Mouse (Mus musculus) cerebellum, postnatal 36 days (tissue): ENCODE results near the gene 1700034J05Rik.

Experiments used
- DNase-seq, 2 experiments: peaks; one replicate each; pipeline ENCODE4 v3.0.0; 2021 to 2022; ENCODE audit warnings: mixed read lengths in 2 of 2

The 1700034J05Rik gene

DNA sequence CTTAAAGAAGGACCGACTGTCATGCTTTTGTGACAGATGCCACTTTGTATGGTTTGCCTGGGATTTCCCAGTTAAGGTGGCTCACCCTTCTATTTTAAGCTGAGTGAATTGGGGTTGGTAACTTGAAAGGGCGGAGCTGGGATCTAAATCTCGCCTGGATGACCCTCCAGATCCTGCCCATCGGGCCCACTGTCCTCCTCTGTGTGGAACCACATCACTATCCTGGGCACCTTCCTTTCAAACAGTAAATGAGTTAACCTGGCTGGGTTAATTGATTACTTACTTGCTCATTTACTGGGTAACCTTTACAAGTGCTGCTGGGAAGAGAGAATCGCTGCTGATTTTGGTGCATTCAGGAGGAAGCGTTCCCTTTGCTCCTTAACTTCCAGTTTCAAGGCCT, 35.9 kb downstream of the 1700034J05Rik start:
- no peak for DNase-seq

DNA sequence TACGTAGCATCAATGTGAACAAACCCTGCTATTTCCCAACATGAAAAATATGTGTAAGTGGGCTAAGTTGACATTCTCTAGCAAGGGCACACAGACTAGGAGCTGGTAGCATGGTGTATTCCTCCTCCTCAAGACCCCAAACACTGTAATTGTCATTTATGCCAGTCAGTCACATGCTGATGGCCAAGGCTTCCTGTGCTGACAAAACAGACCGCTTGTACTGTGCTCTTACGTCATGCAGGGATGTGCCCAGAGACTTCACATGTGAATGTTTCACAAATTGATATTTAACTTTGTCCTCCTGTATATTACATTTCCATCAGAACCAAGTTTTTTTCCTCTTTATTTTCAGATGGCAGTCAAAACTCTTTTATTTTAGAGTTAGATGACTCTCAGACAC, 36.8 kb downstream of the 1700034J05Rik start:
- DNase-seq: no peak

DNA sequence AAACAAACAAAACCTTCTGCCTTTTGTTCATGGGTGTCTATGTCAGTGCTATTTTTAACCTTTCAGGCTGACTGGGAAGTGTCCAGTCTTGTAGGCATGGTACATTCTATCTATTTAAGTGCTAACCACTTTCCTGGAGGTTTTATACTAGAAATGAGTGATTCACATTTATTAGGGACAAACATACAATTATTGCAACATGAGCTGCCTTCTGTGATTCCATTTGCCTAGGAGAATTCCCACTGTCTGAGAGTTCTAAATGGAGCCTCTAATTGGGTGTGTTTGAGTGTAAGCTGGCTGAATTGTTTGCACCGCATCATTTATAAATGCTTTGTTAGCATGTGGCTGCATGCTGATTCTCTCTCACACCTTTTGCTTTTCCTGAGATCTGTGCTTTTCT, 38.4 kb downstream of the 1700034J05Rik start:
- no peak for DNase-seq

DNA sequence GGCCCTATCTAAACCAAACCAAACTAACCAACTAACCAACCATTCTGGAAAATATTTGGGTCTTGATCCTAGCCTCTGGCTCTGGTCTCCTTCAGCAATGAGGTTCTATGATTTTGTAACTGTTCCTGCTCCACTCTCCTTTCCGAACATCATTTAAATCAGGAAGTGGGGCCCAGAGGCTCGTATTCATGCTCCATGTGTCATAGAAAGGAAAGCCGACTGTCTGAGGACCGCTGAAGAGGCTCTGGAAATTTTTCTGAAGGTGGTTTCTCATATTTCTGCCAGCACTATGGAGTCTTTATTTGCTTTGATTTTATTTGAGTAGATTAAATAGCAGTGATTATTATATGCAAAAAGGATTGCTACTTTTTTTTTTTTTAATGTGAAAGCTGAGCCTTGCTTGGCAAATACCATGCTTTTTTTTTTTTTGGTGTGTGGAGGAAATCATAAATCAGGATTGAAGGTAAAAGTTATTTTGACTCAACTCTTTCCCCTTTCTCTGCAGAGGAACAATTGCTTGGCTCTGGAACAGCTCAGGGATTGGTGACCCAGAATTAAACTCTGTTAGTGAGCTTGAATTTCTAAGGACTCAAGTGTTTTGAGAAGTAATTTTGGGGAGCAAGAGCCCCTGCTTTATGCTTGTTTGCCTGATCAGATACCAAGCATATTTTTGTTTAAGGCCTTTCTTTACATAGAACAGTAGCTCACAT, 40.6 kb downstream of the 1700034J05Rik start:
- no peak for DNase-seq

DNA sequence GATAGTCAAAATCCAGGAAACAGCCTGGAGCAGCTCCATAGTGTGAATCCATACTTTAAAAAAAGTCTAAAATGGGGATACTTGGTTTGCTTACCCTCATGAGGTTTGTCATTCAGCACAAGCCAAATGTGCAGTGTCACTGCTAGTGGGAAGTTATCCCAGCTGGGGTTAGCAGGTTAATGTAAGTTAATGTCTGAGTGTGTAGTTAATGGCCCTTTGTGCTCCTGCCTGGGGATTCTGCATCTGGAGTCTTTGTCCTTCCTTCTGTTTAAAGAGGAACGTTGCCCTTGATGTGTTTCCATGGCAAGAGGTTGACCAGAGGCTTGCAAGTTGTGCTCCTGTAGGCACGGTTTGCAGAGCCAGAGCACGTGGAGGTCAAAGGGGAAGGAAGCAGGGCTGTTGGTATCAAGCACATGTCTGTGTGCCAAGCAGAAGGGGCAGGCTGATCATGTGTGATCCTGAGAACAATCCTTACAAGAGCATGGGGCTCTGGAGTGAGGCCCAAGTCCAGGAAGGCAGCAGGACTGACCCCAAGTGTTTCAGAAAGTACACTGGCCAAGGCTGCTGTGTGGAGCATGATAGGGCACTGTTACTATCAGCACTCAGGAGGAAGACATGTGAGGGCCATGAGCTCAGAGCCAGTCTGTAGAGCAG, 41.3 kb downstream of the 1700034J05Rik start:
- DNase-seq: no peak

DNA sequence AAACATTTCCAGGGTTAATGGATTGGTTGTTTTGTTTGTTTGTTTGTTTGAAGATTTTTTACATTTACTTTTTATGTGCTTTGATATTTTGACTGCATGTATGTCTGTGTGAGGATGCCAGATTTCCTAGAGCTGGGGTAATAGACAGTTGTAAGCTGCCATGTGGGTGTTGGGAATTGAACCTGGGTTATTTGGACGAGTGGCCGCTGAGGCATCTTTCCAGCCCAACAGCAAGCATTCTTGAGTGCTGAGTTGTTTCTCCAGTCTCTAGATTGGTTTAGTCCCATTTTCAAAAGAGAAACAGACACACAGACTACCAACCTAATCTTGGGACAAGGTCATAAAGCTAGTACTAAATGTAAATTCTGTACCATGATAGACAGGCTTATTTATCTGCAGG, 43.4 kb downstream of the 1700034J05Rik start:
- DNase-seq: no peak

DNA sequence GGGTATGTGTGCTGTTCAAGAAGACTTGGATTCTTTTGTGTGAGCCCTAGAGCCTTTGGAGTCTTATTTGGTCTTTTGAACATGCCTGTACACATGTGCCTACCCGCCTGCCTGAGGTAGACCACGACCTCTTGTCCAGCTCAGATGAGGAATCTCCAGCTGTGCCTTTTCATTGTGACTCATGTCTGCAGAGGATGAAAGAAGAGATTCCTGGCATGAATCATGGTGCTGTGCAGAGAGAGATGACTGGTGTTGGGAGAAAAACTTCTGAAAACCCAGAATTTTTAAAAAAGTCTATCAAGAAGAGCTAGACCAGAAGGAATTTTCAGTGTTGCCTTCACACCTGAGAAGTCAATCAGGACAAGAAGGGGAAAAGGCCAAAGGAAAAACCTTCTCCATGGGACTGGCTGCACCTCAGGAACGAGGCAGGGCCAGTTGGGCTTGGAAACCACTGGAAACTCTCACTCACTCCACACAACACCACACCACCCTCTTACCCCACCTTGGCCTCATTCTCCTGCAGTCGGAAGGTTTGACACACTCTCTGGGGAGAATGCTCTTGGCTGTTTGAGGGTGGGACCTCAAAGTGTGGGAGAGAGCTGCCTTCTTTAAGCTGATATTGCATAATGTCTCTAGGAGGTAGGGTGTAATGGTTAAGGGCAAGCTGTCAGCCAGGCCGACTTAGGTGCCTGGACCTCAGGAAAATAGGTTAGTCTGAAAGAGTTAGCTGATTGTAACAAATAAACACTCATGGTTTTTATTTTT, 44.3 kb downstream of the 1700034J05Rik start:
- no peak for DNase-seq

DNA sequence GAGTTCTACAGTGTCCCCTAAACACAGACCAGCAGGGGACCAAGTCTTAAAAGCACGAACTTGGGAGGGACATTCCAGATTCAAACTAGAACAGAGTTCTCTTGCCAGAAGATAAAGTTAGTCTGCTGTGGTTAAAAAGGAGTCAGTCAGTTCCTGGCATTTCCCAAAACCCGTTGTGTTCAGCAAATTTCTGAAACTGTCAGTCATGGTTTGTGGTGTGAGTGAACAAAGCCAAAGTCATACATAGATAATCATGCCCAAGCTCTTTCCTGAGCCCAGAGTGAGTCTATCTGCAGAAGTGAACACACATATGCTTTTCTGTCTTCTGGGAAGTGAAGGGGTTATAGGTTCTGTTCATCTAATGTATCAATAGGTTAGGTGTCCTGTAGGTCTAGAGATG, 45.4 kb downstream of the 1700034J05Rik start:
- DNase-seq: no peak

DNA sequence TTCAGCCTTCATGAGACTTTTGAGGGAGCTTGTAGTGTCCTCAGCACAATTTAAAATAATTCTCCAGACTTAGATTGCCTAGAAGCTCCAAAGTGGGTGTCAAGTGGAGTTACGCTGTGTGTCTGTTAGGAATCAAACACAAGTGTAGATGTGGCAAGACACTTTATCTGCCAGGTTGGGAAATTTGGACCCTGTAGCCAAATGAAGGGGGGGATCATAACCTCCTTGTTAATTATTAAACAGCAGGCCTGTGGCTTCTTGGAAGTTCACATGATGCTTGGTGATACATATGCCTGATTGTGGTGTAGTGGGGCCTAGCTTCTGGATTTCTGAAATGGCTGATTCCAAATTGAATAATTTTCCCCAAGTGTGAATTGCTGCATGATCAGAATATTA, 46.4 kb downstream of the 1700034J05Rik start:
- no peak for DNase-seq

DNA sequence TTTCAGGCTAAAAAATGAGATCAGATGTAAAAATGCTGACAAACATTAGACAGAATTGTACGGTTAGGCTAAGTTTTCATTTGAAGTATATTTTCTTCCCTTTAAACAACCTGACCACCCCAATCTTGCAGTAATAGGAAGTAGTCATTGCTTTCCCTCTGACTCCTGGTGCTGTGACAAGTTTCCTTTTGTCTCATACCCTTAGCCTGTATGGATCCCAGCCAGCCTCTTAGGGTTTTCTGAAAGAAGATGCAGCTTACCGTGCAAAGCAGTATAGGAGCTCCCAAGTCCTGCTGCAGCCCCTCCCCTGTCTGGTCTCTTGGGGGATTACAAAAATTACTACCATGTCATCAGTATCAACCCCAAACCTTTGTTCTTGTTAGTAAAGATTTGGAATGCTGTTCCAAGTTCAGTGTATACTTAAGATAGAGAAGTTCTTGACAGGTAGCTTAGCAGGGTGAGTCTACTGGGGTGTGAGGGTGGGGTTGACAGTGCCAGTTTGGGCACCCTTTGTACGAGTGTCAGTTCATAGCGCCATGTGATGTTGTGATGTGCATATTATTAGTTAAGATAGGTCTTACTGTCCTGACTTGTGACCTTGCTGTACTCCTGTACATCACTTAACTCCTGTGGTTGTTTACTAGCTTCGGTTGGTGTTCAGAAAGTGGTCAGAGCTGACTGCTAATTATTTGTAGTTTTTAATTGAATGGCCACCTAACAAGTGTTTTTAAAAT, 47.0 kb downstream of the 1700034J05Rik start:
- no peak for DNase-seq

DNA sequence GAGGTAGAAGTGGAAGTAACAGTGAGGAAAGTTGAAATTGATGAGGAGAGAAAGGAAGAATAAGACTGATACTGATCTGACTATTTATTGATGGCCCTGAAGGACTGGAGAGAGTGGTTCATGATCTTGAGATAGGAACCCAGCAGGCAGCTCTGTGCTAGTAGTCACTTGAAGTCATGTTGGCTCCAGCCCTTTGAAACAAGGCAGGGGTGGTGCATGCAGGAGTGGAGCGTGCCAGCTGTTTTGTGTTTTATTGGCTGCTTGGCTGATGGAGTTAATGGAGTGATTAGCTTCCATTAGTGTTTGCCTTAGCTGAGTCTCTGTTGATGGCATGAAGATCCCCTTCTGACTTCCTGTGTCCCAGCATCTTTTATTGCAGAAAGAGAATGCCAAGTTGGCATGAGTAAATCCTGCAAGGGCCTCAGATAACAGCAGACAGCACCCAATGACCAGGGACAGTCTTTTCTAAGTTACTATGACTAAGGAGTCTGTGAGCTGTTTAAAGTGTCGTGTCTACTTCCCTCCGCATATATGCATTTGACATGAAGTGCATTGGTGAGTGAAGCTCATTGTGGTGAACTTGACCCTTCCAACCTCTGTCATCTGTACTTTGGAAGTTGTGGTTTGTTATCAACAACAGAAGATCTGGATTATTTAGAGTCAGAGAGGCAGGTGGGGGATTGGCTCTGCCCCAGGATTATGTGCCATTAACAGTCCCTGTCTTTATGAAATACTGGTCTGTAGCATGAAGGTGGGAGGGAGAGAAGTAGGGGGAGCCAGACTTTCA, 48.0 kb downstream of the 1700034J05Rik start:
- DNase-seq: no peak

DNA sequence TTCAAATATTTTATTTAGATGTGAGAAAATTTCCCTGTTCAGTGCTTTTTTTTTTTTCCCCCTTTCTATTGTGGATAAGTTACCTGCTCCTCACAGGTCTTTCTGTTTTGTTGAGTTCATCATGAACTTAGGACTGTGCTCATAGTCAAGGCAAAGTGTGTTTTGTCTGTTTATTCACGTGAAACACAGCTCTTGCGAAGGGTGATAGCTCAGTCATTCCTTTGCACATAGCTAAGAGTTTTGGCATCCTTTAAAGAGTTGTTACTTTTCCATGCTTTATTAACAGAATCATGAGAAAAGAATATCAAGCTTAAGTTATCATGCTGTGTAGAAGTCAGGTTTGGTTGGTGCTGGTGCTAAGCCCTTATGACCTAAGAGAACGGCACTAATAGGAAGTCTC, 49.5 kb downstream of the 1700034J05Rik start:
- DNase-seq: no peak

DNA sequence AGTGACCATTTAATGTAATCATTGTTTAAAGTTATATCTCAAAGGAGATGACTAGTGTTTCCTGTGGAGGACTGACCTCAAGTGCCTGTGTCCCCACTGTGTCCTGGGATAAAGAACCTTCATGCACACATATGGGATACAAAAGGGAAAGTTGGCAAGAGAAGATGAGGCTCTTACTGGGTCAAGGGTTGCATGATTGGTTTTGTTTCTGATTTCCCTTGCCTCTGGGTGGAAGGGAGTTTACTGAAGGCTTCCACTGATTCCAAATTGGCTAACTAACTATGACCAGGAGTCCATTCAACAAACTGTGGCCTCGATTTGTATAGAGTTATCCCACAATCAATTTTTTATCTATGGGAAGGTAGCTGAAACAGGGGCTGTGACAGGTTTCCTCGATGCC, 50.6 kb downstream of the 1700034J05Rik start:
- no peak for DNase-seq

DNA sequence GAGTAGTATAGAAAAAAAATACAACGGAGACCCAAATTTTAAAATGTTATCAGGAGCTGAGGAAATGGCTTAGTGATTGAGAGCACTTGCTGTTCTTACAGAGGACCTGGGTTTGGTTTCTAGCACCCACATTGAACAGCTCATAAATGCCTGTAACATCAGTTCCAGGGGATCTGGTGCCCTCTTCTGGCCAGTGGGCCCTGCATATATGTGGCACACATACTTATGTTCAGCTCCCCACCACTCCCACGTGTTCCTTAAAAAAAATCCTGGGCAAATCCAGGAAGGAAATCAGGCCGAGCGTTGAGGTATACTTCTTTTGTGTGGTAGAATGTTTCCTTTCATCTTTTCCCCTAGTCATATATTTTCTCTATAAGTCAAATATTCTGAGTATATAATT, 52.3 kb downstream of the 1700034J05Rik start:
- no peak for DNase-seq
